Mouse (Mus musculus): ENCODE results near the gene Pou2f1. TPM values are rescaled to one million over a fixed set of nuclear protein-coding genes. Genes with fewer than 3 reads are reported as not detected.

Pou2f1 gene
- total RNA-seq, 2 experiments from 2014 or later = 17.4 to 19.6 TPM

GRCm38 (mm10) chr1:165882146-165882900, 120.2 kb downstream of the Pou2f1 start:
- DNase-seq (ENCODE audit: low spot score in 2 of 2) = no peak

GRCm38 (mm10) chr1:165878751-165879150, 123.7 kb downstream of the Pou2f1 start:
- DNase-seq (ENCODE audit: low spot score in 2 of 2) = no peak

- no peak for DNase-seq (ENCODE audit: low spot score in 2 of 2)
These were observed 126.8 kb downstream of the Pou2f1 start for GRCm38 (mm10) chr1:165875520-165876284.

- no peak for DNase-seq (ENCODE audit: low spot score in 2 of 2)
These were observed 127.8 kb downstream of the Pou2f1 start for GRCm38 (mm10) chr1:165874645-165875044.

GRCm38 (mm10) chr1:165868659-165869058, 133.8 kb downstream of the Pou2f1 start:
- DNase-seq (ENCODE audit: low spot score in 2 of 2) = no peak

- DNase-seq (ENCODE audit: low spot score in 2 of 2) = no peak
These were observed 135.7 kb downstream of the Pou2f1 start for GRCm38 (mm10) chr1:165866630-165867280.

- DNase-seq (ENCODE audit: low spot score in 2 of 2) = no peak
These were observed 137.3 kb downstream of the Pou2f1 start for GRCm38 (mm10) chr1:165864864-165865795.

GRCm38 (mm10) chr1:165862059-165862458, 140.4 kb downstream of the Pou2f1 start:
- DNase-seq (ENCODE audit: low spot score in 2 of 2) = no peak

- no peak for DNase-seq (ENCODE audit: low spot score in 2 of 2)
These were observed 141.3 kb downstream of the Pou2f1 start for GRCm38 (mm10) chr1:165861235-165861609.

- no peak for DNase-seq (ENCODE audit: low spot score in 2 of 2)
These were observed 141.9 kb downstream of the Pou2f1 start for GRCm38 (mm10) chr1:165860373-165861234.

GRCm38 (mm10) chr1:165858356-165858755, 144.1 kb downstream of the Pou2f1 start:
- DNase-seq (ENCODE audit: low spot score in 2 of 2) = no peak

- no peak for DNase-seq (ENCODE audit: low spot score in 2 of 2)
These were observed 145.2 kb downstream of the Pou2f1 start for GRCm38 (mm10) chr1:165857279-165857678.

GRCm38 (mm10) chr1:165855759-165856545, 146.5 kb downstream of the Pou2f1 start:
- no peak for DNase-seq (ENCODE audit: low spot score in 2 of 2)

GRCm38 (mm10) chr1:165853729-165854420, 148.6 kb downstream of the Pou2f1 start:
- DNase-seq (ENCODE audit: low spot score in 2 of 2) = peak; percentile 59 to 72

GRCm38 (mm10) chr1:165853131-165853721, 149.3 kb downstream of the Pou2f1 start:
- DNase-seq (ENCODE audit: low spot score in 2 of 2) = no peak

GRCm38 (mm10) chr1:165852131-165852530, 150.3 kb downstream of the Pou2f1 start:
- no peak for DNase-seq (ENCODE audit: low spot score in 2 of 2)

GRCm38 (mm10) chr1:165849458-165850445, 152.7 kb downstream of the Pou2f1 start:
- no peak for DNase-seq (ENCODE audit: low spot score in 2 of 2)
